Mouse (Mus musculus) stomach, embryonic 15.5 days (tissue): ENCODE measurements around the gene Wdr63. TPM values are rescaled to one million over a fixed set of nuclear protein-coding genes. Genes with fewer than 3 reads are reported as not detected.

Experiments used
- ATAC-seq: fragments of 200-750 bp; cut with Nextera tagmentation; 2 replicates; pipeline ENCODE4 v1.8.0; 2017; ENCODE audit warnings: low read depth, moderate number of reproducible peaks, moderate TSS enrichment; ENCODE audit not compliant: insufficient read depth, low FRiP score
- H3K27ac ChIP-seq: fragments of 300-500 bp; sonication (generic); 2 replicates; pipeline ENCODE4 v1.5.1; 2015; ENCODE audit warnings: mild to moderate bottlenecking, inconsistent platforms
- H3K27me3 ChIP-seq: fragments of 300-500 bp; sonication (generic); replicated peaks from 2 replicates; pipeline ENCODE4 v1.6.1; 2015; ENCODE audit warnings: inconsistent platforms
- H3K36me3 ChIP-seq: fragments of 300-500 bp; sonication (generic); 2 replicates; pipeline ENCODE4 v1.6.1; 2015; ENCODE audit warnings: inconsistent platforms
- H3K4me1 ChIP-seq: fragments of 300-500 bp; sonication (generic); 2 replicates; pipeline ENCODE4 v1.6.1; 2015; ENCODE audit warnings: inconsistent platforms
- H3K4me2 ChIP-seq: fragments of 300-500 bp; sonication (generic); 2 replicates; pipeline ENCODE4 v1.6.1; 2015; ENCODE audit warnings: mild to moderate bottlenecking, inconsistent platforms
- H3K4me3 ChIP-seq: fragments of 300-500 bp; sonication (generic); replicated peaks from 2 replicates; pipeline ENCODE4 v1.5.1; 2015; ENCODE audit warnings: inconsistent platforms
- H3K9ac ChIP-seq: fragments of 300-500 bp; sonication (generic); 2 replicates; pipeline ENCODE4 v1.6.1; 2015; ENCODE audit warnings: inconsistent platforms
- H3K9me3 ChIP-seq: fragments of 300-500 bp; sonication (generic); 2 replicates; pipeline ENCODE4 v1.6.1; 2016; ENCODE audit warnings: inconsistent platforms
- WGBS: fragments of 180-500 bp; shearing (Covaris S2); methylation state at CpG from one replicate; pipeline ENCODE4 v1.1.7; 2015; 5-methylcytosine and 5-hydroxymethylcytosine counted together
- polyA plus RNA-seq: library from polyadenylated mRNA; unstranded; fragments of >200 nt; fragmentation: Nextera tagmentation; extraction: Ambion mirVana; gene quantifications from 2 replicates; pipeline ENCODE4 v1.2.1, GENCODE M21; 2015

Wdr63 gene
- polyA plus RNA-seq, result 0.18 TPM in 2 replicates

DNA sequence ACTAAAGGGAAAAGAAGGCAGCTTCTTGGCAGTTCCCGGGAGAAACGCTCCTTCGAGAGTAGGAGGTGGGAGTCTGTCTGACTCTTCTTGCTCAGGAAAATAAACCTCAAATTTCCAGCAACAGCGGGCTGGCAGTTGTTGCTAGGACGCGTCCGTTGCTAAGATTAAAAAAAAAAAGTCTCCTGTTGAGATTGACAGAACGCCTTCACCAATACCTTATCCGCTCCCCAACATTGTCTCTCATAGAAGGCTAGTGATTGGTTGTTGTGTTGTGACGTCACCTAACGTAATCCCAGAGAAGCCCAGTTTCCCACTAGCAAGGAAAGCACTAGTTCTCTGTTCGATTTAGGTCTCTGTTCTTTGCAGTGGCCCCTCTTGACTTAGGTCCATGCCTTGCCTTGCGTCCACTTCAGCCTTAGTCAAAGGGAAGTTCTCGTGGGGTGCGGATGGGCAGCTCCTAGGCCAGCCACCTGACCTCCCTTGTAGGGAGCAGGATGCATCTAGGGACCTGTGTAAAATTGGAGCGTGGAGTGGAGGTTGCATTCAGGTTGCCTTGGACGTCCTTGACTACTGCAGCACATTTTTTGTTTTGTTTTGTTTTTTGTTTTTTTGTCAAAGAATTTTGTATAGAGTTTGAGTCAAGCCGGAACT, at the start of gene Wdr63:
Gene Wdr63, minus strand, starts transcription at position 210 of the 651 bp plus-strand sequence.
- Histone ChIP-seq H3K36me3 (no peaks in the 10 kb centered on the region), H3K27me3 (no peaks in the 10 kb centered on the region), H3K9me3 (no peaks in the 10 kb centered on the region), H3K4me3 (peak within 1 kb of the TSS; percentile 42), H3K27ac (no peak within 1 kb of the TSS), H3K4me1 (no peaks in the 10 kb centered on the region), H3K9ac (no peak within 1 kb of the TSS), H3K4me2 (peak within 1 kb of the TSS; percentile 83)
- ATAC-seq, result peak; percentile 89; the same call in 1 of the 2 replicates
- 15% methylated on average over 18 of the region's 18 CpGs for WGBS

GRCm38 (mm10) chr3:146156811-146157210, 48.9 kb upstream of the Wdr63 start:
- no peaks in the 10 kb centered on the region for H3K4me1 ChIP-seq
- WGBS, result 75% methylated on average over 2 of the region's 2 CpGs
- no peaks in the 10 kb centered on the region for H3K9me3 ChIP-seq
- H3K4me3 ChIP-seq, result no peak overlapping the region
- no peak overlapping the region for H3K9ac ChIP-seq
- H3K27ac ChIP-seq, result no peak overlapping the region
- 0 out of 2 replicates have a peak, but pooled peaks cover 2% of the 10 kb centered on the region for H3K27me3 ChIP-seq
- no peaks in the 10 kb centered on the region for H3K36me3 ChIP-seq
- no peak for ATAC-seq
- no peak overlapping the region for H3K4me2 ChIP-seq

GRCm38 (mm10) chr3:146155628-146156576, 48.0 kb upstream of the Wdr63 start:
- no peak for ATAC-seq
- no peak overlapping the region for H3K27ac ChIP-seq
- WGBS, result 63% methylated on average over 13 of the region's 13 CpGs

GRCm38 (mm10) chr3:146153862-146154611, 46.1 kb upstream of the Wdr63 start:
- WGBS, result 38% methylated on average over 12 of the region's 12 CpGs
- H3K4me1 ChIP-seq, result 0 out of 2 replicates have a peak, but pooled peaks cover 3% of the 10 kb centered on the region
- ATAC-seq, result no peak
- H3K36me3 ChIP-seq, result no peaks in the 10 kb centered on the region
- no peaks in the 10 kb centered on the region for H3K9me3 ChIP-seq
- no peak overlapping the region for H3K9ac ChIP-seq
- no peak overlapping the region for H3K4me2 ChIP-seq
- no peak overlapping the region for H3K4me3 ChIP-seq
- H3K27ac ChIP-seq, result no peak overlapping the region
- 0 out of 2 replicates have a peak, but pooled peaks cover 7% of the 10 kb centered on the region for H3K27me3 ChIP-seq

More at GRCm38 (mm10) chr3:146155628-146156576, 48.0 kb upstream of the Wdr63 start:
- Histone ChIP-seq H3K36me3 (no peaks in the 10 kb centered on the region), H3K27me3 (0 out of 2 replicates have a peak, but pooled peaks cover 7% of the 10 kb centered on the region), H3K4me3 (no peak overlapping the region), H3K4me1 (no peaks in the 10 kb centered on the region), H3K9ac (no peak overlapping the region), H3K9me3 (no peaks in the 10 kb centered on the region), H3K4me2 (no peak overlapping the region)

DNA sequence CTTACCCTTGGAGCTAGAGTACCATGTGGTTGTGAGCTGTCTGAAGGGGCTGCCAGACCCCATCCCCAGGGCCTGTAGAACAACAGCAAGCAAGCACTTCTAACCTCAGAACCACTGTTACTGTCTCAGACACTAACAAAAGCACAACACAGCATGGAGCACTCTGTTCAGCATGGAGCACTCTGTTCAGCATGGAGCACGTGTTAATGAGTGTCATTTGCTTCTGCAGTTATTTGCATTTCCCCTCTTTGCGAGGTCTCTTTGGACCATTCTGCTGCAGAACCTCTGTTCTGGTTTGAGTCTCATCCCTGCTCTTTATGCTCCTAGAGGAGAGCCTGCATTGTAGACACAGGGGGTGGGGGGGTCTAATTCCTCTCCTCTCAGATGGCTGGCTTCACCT, 45.0 kb upstream of the Wdr63 start:
- ATAC-seq, result no peak
- Histone ChIP-seq H3K4me2 (no peak overlapping the region), H3K36me3 (no peaks in the 10 kb centered on the region), H3K9ac (no peak overlapping the region), H3K4me1 (0 out of 2 replicates have a peak, but pooled peaks cover 3% of the 10 kb centered on the region), H3K27me3 (0 out of 2 replicates have a peak, but pooled peaks cover 7% of the 10 kb centered on the region), H3K4me3 (no peak overlapping the region), H3K27ac (no peak overlapping the region), H3K9me3 (no peaks in the 10 kb centered on the region)
- 86% methylated on average over 2 of the region's 2 CpGs for WGBS

DNA sequence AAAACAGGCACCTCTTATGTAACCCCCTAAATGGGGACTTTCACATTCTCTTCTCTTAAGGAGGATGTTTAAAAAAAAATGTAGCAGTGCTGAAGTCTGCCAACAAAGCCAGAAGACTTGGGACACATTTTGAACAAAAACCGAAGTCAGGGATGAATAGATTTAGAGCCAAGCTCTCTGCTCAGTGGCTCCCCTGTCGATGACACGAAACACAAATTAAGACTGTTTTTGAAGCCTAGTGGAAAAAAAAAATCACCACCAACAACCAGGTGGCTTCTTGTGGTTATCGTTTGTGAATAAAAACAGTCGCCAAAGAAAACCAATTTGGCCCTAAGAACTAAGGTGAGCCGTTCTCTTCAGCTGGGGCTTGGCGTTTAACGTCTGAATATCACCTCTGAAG, 44.4 kb upstream of the Wdr63 start:
- 0 out of 2 replicates have a peak, but pooled peaks cover 3% of the 10 kb centered on the region for H3K4me1 ChIP-seq
- H3K4me2 ChIP-seq, result no peak overlapping the region
- H3K9me3 ChIP-seq, result no peaks in the 10 kb centered on the region
- no peak overlapping the region for H3K4me3 ChIP-seq
- ATAC-seq, result no peak
- no peak overlapping the region for H3K9ac ChIP-seq
- H3K36me3 ChIP-seq, result no peaks in the 10 kb centered on the region
- H3K27me3 ChIP-seq, result 0 out of 2 replicates have a peak, but pooled peaks cover 7% of the 10 kb centered on the region
- no peak overlapping the region for H3K27ac ChIP-seq
- WGBS, result 88% methylated on average over 8 of the region's 8 CpGs

- H3K27ac ChIP-seq, result no peak overlapping the region
- H3K9ac ChIP-seq, result no peak overlapping the region
- H3K4me2 ChIP-seq, result no peak overlapping the region
- 0 out of 2 replicates have a peak, but pooled peaks cover 7% of the 10 kb centered on the region for H3K27me3 ChIP-seq
- 91% methylated on average over 8 of the region's 8 CpGs for WGBS
- 0 out of 2 replicates have a peak, but pooled peaks cover 3% of the 10 kb centered on the region for H3K4me1 ChIP-seq
- no peak for ATAC-seq
- H3K9me3 ChIP-seq, result no peaks in the 10 kb centered on the region
- H3K4me3 ChIP-seq, result no peak overlapping the region
- H3K36me3 ChIP-seq, result no peaks in the 10 kb centered on the region
Measured at GRCm38 (mm10) chr3:146151755-146152154, 43.8 kb upstream of the Wdr63 start.

DNA sequence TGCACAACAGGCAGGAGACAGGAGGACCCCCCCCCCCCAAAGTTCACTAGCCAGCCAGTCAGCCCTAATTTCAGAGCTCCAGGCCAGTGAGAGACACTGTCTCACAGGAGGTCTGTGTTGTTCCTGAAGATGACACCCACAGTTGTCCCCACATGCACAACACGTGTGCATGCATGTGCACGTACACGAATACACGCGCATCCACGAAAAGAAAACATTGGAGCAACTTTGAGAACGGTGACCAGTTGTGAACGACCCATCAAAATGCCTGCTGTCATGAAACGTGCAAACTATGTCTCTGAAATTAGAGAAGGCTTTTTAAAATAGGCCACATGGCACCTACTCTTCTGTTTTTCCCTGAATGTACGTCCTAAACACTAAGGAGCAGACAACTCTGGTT, 43.4 kb upstream of the Wdr63 start:
- Histone ChIP-seq H3K9ac (no peak overlapping the region), H3K4me2 (no peak overlapping the region), H3K27ac (no peak overlapping the region), H3K9me3 (no peaks in the 10 kb centered on the region), H3K27me3 (0 out of 2 replicates have a peak, but pooled peaks cover 7% of the 10 kb centered on the region), H3K4me3 (no peak overlapping the region), H3K4me1 (0 out of 2 replicates have a peak, but pooled peaks cover 3% of the 10 kb centered on the region), H3K36me3 (no peaks in the 10 kb centered on the region)
- ATAC-seq, result no peak
- 94% methylated on average over 10 of the region's 10 CpGs for WGBS

DNA sequence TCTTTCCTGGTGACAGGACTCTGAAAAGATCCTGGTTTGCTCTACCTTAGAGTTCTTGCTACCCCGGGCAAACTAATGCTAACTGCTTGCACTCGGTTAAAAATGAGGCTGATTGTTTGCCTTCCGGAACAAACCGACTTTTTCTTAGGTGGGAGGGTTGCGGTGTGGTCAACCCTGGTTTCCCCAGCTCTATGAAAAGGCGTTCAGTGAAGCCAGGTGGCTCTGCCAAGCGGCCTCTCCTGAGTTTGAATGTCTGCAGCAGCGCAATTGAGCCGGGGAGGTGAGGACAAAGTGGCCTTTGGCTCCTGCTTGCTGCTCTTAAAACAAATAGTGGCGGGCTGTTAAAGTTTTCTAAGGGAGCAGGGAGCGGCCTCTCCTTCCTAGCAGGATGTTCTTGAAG, 42.6 kb upstream of the Wdr63 start:
- Histone ChIP-seq H3K4me1 (0 out of 2 replicates have a peak, but pooled peaks cover 3% of the 10 kb centered on the region), H3K27me3 (0 out of 2 replicates have a peak, but pooled peaks cover 7% of the 10 kb centered on the region), H3K27ac (no peak overlapping the region), H3K9me3 (no peaks in the 10 kb centered on the region), H3K9ac (no peak overlapping the region), H3K4me2 (peak overlapping the region; percentile 94), H3K36me3 (no peaks in the 10 kb centered on the region), H3K4me3 (peak overlapping the region; percentile 46)
- ATAC-seq, result no peak
- 17% methylated on average over 11 of the region's 11 CpGs for WGBS

DNA sequence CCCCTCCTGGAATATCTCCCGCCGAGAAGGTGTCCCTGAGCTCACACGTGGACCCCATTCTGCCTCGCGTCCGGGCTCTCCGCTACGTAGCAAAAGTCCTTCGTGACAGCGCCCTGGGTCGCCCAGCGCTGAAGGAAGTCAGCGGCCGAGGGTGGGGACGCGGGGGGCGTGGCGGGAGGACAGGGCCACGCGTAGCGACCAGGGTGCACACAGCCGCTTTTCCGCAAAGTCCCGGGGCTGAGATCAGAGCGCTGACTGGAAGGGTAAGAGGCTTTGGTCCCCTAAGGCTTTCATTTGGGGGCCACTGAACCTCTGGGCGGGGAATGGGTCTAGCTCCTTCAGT, 42.1 kb upstream of the Wdr63 start:
- Histone ChIP-seq H3K27ac (no peak overlapping the region), H3K9me3 (no peaks in the 10 kb centered on the region), H3K4me1 (0 out of 2 replicates have a peak, but pooled peaks cover 3% of the 10 kb centered on the region), H3K36me3 (no peaks in the 10 kb centered on the region), H3K9ac (no peak overlapping the region), H3K4me2 (peak overlapping the region; percentile 94), H3K4me3 (peak overlapping the region; percentile 46), H3K27me3 (0 out of 2 replicates have a peak, but pooled peaks cover 7% of the 10 kb centered on the region)
- ATAC-seq, result peak; percentile 80
- 1% methylated on average over 26 of the region's 26 CpGs for WGBS
